Mouse (Mus musculus): ENCODE measurements at regions not wholly inside any gene's neighbourhood (a gene's known extent, or its start where the extent isn't known, plus 50 kb on each side); places are given as distances from the start of the nearest gene placed in this dataset.

- TF ChIP-seq HCFC1 (IDR thresholded peaks at IDR 0.05; ENCODE audit: borderline replicate concordance, insufficient read depth, low read length) (no peak), ZNF384 (IDR thresholded peaks at IDR 0.05; ENCODE audit: low read depth, low read length) (no peak), MAFK (IDR thresholded peaks at IDR 0.05; ENCODE audit: insufficient read depth, low read depth, low read length) (no peak)
Measured at GRCm38 (mm10) chr10:8021971-8022370, 65.9 kb upstream of the Tab2 start.

Data from ES-E14 (cell line).